Mouse (Mus musculus) kidney, adult 2 months (tissue): ENCODE results near the gene Dkkl1. TPM values are rescaled to one million over a fixed set of nuclear protein-coding genes. Genes with fewer than 3 reads are reported as not detected.

ENCODE experiments used
- DNase-seq: peaks from one replicate; pipeline ENCODE4 v3.0.0; 2021
- H3K27ac ChIP-seq: fragments of 200-500 bp; 2 replicates; pipeline ENCODE4 v1.5.1; 2012; ENCODE audit warnings: low read depth, low read length, control low read depth, inconsistent platforms; ENCODE audit not compliant: insufficient read depth
- H3K27me3 ChIP-seq: fragments of 200-500 bp; replicated peaks from 2 replicates; pipeline ENCODE4 v1.6.1; 2012; ENCODE audit warnings: mild to moderate bottlenecking, moderate library complexity, low read length, inconsistent platforms; ENCODE audit not compliant: control insufficient read depth, insufficient read depth
- H3K36me3 ChIP-seq: fragments of 200-500 bp; 2 replicates; pipeline ENCODE4 v1.6.1; 2012; ENCODE audit warnings: mild to moderate bottlenecking, moderate library complexity, low read length, inconsistent platforms; ENCODE audit not compliant: control insufficient read depth, insufficient read depth
- H3K4me1 ChIP-seq: fragments of 200-500 bp; 2 replicates; pipeline ENCODE4 v1.6.1; 2011; ENCODE audit warnings: low read length; ENCODE audit not compliant: control insufficient read depth, insufficient read depth
- H3K4me3 ChIP-seq: fragments of 200-500 bp; 2 replicates; pipeline ENCODE4 v1.5.1; 2011; ENCODE audit warnings: mild to moderate bottlenecking, low read depth, low read length, control low read depth; ENCODE audit not compliant: insufficient read depth
- CTCF ChIP-seq: fragments of 200-500 bp; conservative IDR thresholded peaks from 2 replicates; pipeline ENCODE4 v1.5.1; 2011; ENCODE audit warnings: low read depth, mild to moderate bottlenecking, control low read depth, low read length, moderate library complexity, mixed read lengths; ENCODE audit not compliant: insufficient read depth, insufficient read length
- POLR2A ChIP-seq: fragments of 200-500 bp; IDR thresholded peaks from one replicate; pipeline ENCODE4 v1.6.1; 2011; ENCODE audit warnings: low read depth, low read length, control low read depth
- WGBS: fragments of 180-500 bp; shearing (Covaris S2); methylation state at CpG from one replicate; pipeline ENCODE4 v1.1.7; 2018; 5-methylcytosine and 5-hydroxymethylcytosine counted together
- polyA plus RNA-seq: library from polyadenylated mRNA; depleted of rRNA; stranded (reverse); fragments of >200 nt; gene quantifications from 2 replicates; pipeline ENCODE4 v1.2.3, GENCODE M21; 2012

Gene Dkkl1
- polyA plus RNA-seq, 1 experiment, result 0.39 TPM

DNA sequence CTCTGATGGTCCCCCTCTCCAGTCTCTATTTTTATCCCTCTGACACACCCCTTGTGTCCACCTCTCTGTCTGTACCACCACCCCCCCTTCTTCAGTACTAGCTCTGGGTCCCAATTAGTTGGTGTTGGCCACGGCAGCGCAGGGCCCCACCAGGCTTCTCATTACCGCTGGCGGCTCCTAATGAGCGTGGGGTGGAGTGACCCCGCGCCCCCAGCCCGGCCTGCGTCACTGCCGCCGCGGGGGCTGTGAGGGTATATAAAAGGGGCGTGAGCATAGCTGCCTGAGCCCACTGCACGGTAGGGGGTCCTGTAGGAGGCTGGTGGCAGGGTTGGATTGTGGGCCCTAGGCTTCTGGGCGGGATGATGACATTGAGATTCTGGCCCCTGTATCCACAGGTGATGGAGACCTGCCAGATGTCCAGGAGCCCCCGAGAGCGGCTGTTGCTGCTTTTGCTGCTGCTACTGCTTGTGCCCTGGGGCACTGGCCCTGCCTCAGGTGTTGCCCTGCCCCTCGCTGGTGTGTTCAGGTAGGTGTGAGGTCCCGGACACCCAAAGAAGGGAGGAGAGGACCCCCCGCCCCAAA is 31.0 kb downstream of the Dkkl1 start, which contains the start of gene Pth2:
Gene Pth2, plus strand, starts transcription at position 100 of the 582 bp plus-strand sequence.
- Histone ChIP-seq H3K27me3 (peaks cover 5% of the 10 kb centered on the region), H3K27ac (no peak within 1 kb of the TSS), H3K4me1 (no peaks in the 10 kb centered on the region), H3K4me3 (no peak within 1 kb of the TSS), H3K36me3 (no peaks in the 10 kb centered on the region)
- no peak for DNase-seq
- TF ChIP-seq CTCF, result no peak
- TF ChIP-seq POLR2A, result no peak
- 18% methylated on average over 20 of the region's 20 CpGs for WGBS

DNA sequence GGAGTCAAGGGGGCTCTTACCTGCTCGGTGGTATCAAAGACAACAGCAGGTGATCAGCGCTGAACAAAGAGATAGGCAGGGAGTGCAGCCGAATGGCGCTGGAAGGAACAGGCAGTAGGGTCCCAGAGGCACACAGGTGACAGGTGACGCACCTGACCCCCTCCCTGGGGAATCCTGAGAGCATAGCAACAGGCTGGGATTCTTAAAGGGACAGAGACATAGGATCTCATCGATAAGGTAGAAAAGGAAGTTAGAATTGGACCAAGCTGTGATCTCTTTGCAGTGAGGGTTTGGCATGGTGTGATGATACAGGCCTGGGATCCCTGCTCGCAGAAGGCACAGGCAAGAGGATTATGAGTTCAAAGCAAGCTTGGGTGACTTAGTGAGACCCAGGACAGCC is 32.5 kb downstream of the Dkkl1 start, which contains the start of gene Gfy:
Gene Gfy, minus strand, starts transcription at position 101 of the 400 bp plus-strand sequence.
- H3K36me3 ChIP-seq, result no peaks in the 10 kb centered on the region
- no peak within 1 kb of the TSS for H3K27ac ChIP-seq
- 40% methylated on average over 7 of the region's 7 CpGs for WGBS
- no peak for TF ChIP-seq CTCF
- DNase-seq, result no peak
- H3K27me3 ChIP-seq, result peaks cover 5% of the 10 kb centered on the region
- H3K4me3 ChIP-seq, result no peak within 1 kb of the TSS
- no peaks in the 10 kb centered on the region for H3K4me1 ChIP-seq

DNA sequence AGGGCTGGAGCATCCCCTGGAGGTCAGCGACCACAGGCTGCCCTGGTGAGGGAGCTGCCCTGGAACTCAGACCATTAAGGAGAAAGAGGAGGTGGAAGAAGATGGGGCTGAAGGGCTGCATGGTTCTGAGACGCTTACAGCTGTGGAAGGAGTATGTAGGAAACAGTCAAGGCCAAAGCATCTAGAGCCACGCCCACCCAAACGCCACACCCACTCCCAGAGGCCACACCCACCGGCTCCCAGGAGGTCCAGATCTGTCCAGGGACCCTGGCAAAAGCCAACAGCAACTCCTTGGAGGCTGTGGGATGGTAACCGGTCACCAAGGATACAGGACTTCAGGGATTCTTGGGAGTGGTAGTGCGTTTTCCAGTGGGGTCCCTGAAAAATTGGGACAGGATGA is 33.4 kb downstream of the Dkkl1 start:
- no peak overlapping the region for H3K27ac ChIP-seq
- H3K4me3 ChIP-seq, result no peak overlapping the region
- 21% methylated on average over 7 of the region's 7 CpGs for WGBS
- no peak for DNase-seq
- no peaks in the 10 kb centered on the region for H3K4me1 ChIP-seq
- H3K36me3 ChIP-seq, result no peaks in the 10 kb centered on the region
- H3K27me3 ChIP-seq, result peaks cover 5% of the 10 kb centered on the region
- no peak for TF ChIP-seq CTCF

DNA sequence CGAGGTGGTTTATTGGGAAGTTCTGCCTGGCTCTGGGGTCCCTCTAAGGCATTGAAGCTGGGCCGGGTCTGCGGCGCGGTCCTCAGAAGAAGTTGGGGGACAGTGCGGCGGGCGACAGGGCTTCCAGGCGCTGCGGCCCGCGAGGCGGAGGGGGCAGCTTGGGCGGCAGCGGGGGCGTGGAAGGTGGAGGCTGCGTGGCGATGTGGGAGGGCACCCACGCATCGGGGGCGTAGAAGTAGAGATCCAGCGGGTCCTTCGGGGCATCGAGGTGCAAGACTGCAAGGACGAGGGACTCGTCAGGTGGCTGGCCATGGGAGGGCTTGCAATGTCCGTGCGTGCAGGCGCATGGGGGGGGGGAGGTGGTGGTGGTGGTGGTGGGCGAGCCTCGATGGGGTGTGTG is 35.6 kb downstream of the Dkkl1 start:
- H3K4me1 ChIP-seq, result no peaks in the 10 kb centered on the region
- TF ChIP-seq POLR2A (no peak), CTCF (no peak)
- no peaks in the 10 kb centered on the region for H3K36me3 ChIP-seq
- H3K4me3 ChIP-seq, result no peak overlapping the region
- no peak overlapping the region for H3K27ac ChIP-seq
- peaks cover 5% of the 10 kb centered on the region for H3K27me3 ChIP-seq
- whole genome bisulfite sequencing, result 6% methylated on average over 30 of the region's 31 CpGs
- DNase-seq, result no peak

DNA sequence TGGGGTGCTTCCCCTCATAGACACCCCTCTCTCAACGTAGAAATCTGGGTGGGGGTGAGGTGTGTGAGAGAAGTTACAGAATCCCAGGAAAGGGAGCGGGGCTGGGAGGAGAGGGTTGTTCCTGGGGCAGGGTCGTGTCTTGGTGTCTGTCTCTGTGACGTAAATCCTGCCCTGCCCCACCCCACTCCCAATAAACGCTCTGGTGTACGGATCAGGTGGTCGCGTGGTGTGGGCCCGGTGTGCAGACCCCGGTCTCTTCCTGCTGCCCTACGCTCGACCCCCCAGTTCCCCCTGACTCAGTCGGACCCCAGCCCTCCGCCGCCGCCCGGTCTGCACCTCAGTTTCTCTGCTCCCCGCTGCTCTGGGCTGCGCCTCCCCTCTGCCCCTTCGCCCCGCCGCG is 36.0 kb downstream of the Dkkl1 start:
- Histone ChIP-seq H3K4me3 (no peak overlapping the region), H3K27me3 (peaks cover 4% of the 10 kb centered on the region), H3K36me3 (no peaks in the 10 kb centered on the region), H3K27ac (no peak overlapping the region), H3K4me1 (no peaks in the 10 kb centered on the region)
- no peak for TF ChIP-seq CTCF
- no peak for TF ChIP-seq POLR2A
- 6% methylated on average over 23 of the region's 23 CpGs for WGBS
- DNase-seq, result no peak

DNA sequence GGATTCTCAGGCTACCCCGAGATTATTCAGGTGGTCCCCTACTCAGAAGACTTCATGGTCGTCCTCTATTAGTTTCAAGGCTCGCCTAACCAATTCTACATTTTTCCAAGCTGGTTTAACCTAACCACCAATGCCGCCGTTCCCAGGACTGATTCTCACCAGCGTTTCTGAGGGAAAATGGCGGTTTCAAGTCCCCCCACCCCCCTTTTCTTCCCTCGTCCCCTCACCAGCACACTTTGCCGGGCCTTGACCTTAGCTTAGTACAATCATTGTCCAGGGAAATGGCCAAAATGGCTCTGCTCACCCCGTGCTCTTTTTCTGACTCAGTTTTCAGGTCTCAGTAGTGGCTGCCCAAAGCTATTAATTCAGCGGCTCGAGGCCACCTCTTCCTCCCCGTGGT is 36.5 kb downstream of the Dkkl1 start:
- Histone ChIP-seq H3K27ac (no peak overlapping the region), H3K27me3 (peaks cover 4% of the 10 kb centered on the region), H3K4me3 (no peak overlapping the region), H3K36me3 (no peaks in the 10 kb centered on the region), H3K4me1 (no peaks in the 10 kb centered on the region)
- 5% methylated on average over 13 of the region's 13 CpGs for WGBS
- DNase-seq, result no peak
- TF ChIP-seq CTCF, result no peak
- no peak for TF ChIP-seq POLR2A

DNA sequence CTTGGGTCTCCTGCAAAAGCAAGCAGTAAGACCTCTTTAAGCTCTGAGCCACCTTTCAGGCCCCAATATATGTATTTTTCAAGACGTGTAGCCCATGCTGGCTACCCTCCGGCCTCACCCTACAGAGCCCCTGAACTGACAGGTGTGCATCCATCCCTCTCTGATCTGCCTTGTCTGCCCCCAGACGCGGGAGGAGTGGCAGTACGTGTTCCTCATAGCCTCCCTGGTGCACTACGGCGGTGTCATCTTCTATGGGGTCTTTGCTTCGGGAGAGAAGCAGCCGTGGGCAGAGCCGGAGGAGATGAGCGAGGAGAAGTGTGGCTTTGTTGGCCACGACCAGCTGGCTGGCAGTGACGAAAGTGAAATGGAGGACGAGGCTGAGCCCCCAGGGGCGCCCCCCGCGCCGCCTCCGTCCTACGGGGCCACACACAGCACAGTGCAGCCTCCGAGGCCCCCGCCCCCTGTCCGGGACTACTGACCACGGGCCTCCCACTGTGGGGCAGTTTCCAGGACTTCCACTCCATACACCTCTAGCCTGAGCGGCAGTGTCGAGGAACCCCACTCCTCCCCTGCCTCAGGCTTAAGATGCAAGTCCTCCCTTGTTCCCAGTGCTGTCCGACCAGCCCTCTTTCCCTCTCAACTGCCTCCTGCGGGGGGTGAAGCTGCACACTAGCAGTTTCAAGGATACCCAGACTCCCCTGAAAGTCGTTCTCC is 37.2 kb downstream of the Dkkl1 start:
- Histone ChIP-seq H3K4me3 (no peak overlapping the region), H3K4me1 (no peaks in the 10 kb centered on the region), H3K36me3 (no peaks in the 10 kb centered on the region), H3K27me3 (peaks cover 4% of the 10 kb centered on the region), H3K27ac (no peak overlapping the region)
- DNase-seq, result no peak
- TF ChIP-seq CTCF (no peak), POLR2A (no peak)
- WGBS, result 7% methylated on average over 27 of the region's 29 CpGs
